Mouse (Mus musculus) lung, adult 2 months (tissue): ENCODE data around the gene Gtpbp6.

Experiments used
- CTCF ChIP-seq: fragments of 200-500 bp; IDR thresholded peaks from 2 replicates; pipeline ENCODE4 v1.5.1; 2011; ENCODE audit warnings: mild to moderate bottlenecking, low read length, control low read depth; ENCODE audit not compliant: insufficient read depth
- POLR2A ChIP-seq: fragments of 200-500 bp; IDR thresholded peaks from 2 replicates; pipeline ENCODE4 v1.6.1; 2011; ENCODE audit warnings: low read depth, mild to moderate bottlenecking, control low read depth, low read length, borderline replicate concordance; ENCODE audit errors: extremely low read depth

GRCm38 (mm10) chr5:110139325-110139724 is 31.3 kb upstream of the Gtpbp6 start:
- TF ChIP-seq POLR2A (no peak), CTCF (no peak)
